Mouse (Mus musculus) midbrain, postnatal 0 days (tissue): ENCODE measurements at regions not wholly inside any gene's neighbourhood (a gene's known extent, or its start where the extent isn't known, plus 50 kb on each side); places are given as distances from the start of the nearest gene placed in this dataset.
"Not testable (repeated sequence)": the region's sequence is repeated elsewhere in the genome, so short reads cannot be mapped to it uniquely, and the experiment has no call there.

Experiments used
- ATAC-seq: fragments of 200-750 bp; cut with Nextera tagmentation; 2 replicates; pipeline ENCODE4 v1.8.0; 2017; ENCODE audit warnings: moderate number of reproducible peaks, mild to moderate bottlenecking, moderate TSS enrichment, moderate library complexity; ENCODE audit not compliant: low FRiP score
- DNase-seq: peaks from one replicate; pipeline ENCODE4 v3.0.0-alpha.2; 2015; ENCODE audit warnings: low spot score
- H3K27ac ChIP-seq: fragments of 300-500 bp; sonication (generic); 2 replicates; pipeline ENCODE4 v1.5.1; 2014; ENCODE audit warnings: low read depth, mild to moderate bottlenecking, low read length, mixed read lengths
- H3K27me3 ChIP-seq: fragments of 300-500 bp; sonication (generic); 2 replicates; pipeline ENCODE4 v1.6.1; 2014; ENCODE audit warnings: low read length, control low read depth, mixed read lengths; ENCODE audit not compliant: insufficient read depth
- H3K36me3 ChIP-seq: fragments of 300-500 bp; sonication (generic); 2 replicates; pipeline ENCODE4 v1.6.1; 2014; ENCODE audit warnings: low read length, control low read depth, mixed read lengths; ENCODE audit not compliant: insufficient read depth
- H3K4me1 ChIP-seq: fragments of 300-500 bp; sonication (generic); 2 replicates; pipeline ENCODE4 v1.6.1; 2014; ENCODE audit warnings: mild to moderate bottlenecking, control low read depth, antibody characterized with exemption, low read length, mixed read lengths; ENCODE audit not compliant: insufficient read depth
- H3K4me2 ChIP-seq: fragments of 300-500 bp; sonication (generic); 2 replicates; pipeline ENCODE4 v1.6.1; 2014; ENCODE audit warnings: low read depth, mild to moderate bottlenecking, low read length, mixed read lengths; ENCODE audit not compliant: poor library complexity, severe bottlenecking
- H3K4me3 ChIP-seq: fragments of 300-500 bp; sonication (generic); 2 replicates; pipeline ENCODE4 v1.5.1; 2014; ENCODE audit warnings: low read depth, mild to moderate bottlenecking, low read length, moderate library complexity
- H3K9ac ChIP-seq: fragments of 300-500 bp; sonication (generic); replicated peaks from 2 replicates; pipeline ENCODE4 v1.6.1; 2014; ENCODE audit warnings: mild to moderate bottlenecking, low read length, moderate library complexity, mixed read lengths; ENCODE audit not compliant: poor library complexity, severe bottlenecking
- H3K9me3 ChIP-seq: fragments of 300-500 bp; sonication (generic); 2 replicates; pipeline ENCODE4 v1.6.1; 2016; ENCODE audit warnings: low read length, control low read depth
- CTCF ChIP-seq: IDR thresholded peaks from 2 replicates; pipeline ENCODE4 v1.5.1; 2016; ENCODE audit warnings: antibody characterized with exemption, mild to moderate bottlenecking
- WGBS: fragments of 180-500 bp; shearing (Covaris S2); extraction: QIAGEN DNeasy Blood & Tissue Kit; methylation state at CpG from one replicate; pipeline ENCODE4 v1.1.7; 2014; 5-methylcytosine and 5-hydroxymethylcytosine counted together

GRCm38 (mm10) chr12:117327086-117327485, 189.2 kb upstream of the Rapgef5 start:
- DNase-seq, H3K4me1 ChIP-seq, H3K9ac ChIP-seq, H3K9me3 ChIP-seq, H3K36me3 ChIP-seq, H3K4me3 ChIP-seq, H3K4me2 ChIP-seq, H3K27ac ChIP-seq, H3K27me3 ChIP-seq: not testable (repeated sequence)
- TF ChIP-seq CTCF: peak; percentile 63
- WGBS: 33% methylated on average over 5 of the region's 5 CpGs
- ATAC-seq: peak; percentile 77

DNA sequence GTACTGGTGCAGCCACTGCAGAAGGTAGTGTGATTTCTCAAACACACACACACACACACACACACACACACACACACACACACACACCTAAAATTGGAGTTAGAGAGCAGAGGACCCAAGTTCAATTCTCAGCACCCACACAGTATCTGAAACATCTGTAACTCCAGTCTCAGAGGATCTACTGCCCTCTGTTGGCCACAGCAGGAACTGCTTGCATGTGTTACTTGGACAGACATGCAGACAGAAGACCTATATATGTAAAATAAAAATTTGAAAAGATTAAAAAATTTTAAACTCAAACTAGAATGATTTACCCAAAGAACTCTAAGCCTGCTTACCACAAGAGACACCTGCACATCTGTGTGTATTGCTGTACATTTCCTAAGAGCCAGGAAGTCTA, 185.9 kb upstream of the Rapgef5 start:
- Histone ChIP-seq H3K27me3 (no peaks in the 10 kb centered on the region), H3K4me3 (no peak overlapping the region), H3K27ac (no peak overlapping the region), H3K9ac (no peak overlapping the region), H3K36me3 (no peaks in the 10 kb centered on the region), H3K4me1 (no peaks in the 10 kb centered on the region), H3K4me2 (no peak overlapping the region), H3K9me3 (no peaks in the 10 kb centered on the region)
- no peak for ATAC-seq
- peak; percentile 53 for TF ChIP-seq CTCF
- DNase-seq: no peak

DNA sequence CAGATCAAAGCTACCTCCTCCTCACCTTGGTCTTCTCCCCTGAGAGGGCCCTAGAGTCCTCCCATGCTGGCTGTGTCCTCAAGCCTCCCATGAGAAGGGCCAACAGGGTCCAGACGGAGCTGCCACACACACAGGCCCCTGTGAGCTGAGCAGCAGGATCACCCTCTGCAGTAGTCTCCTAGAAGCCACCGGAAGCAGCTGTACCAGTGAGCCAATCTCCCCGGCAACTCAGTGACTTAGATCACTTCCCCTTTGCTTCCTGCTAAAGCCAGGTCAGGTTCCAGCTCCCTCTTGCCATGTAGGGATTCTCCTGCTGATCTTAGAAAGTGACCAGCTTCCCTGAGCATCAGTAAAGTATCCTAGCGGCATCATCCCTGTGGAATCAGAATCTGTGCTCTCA, 179.4 kb upstream of the Rapgef5 start:
- ATAC-seq (no peak), DNase-seq (no peak)
- Histone ChIP-seq H3K36me3 (no peaks in the 10 kb centered on the region), H3K4me3 (no peak overlapping the region), H3K27ac (no peak overlapping the region), H3K4me1 (peaks cover 7% of the 10 kb centered on the region), H3K27me3 (no peaks in the 10 kb centered on the region), H3K4me2 (no peak overlapping the region), H3K9ac (no peak overlapping the region), H3K9me3 (no peaks in the 10 kb centered on the region)
- 51% methylated on average over 4 of the region's 4 CpGs for WGBS
- no peak for TF ChIP-seq CTCF

DNA sequence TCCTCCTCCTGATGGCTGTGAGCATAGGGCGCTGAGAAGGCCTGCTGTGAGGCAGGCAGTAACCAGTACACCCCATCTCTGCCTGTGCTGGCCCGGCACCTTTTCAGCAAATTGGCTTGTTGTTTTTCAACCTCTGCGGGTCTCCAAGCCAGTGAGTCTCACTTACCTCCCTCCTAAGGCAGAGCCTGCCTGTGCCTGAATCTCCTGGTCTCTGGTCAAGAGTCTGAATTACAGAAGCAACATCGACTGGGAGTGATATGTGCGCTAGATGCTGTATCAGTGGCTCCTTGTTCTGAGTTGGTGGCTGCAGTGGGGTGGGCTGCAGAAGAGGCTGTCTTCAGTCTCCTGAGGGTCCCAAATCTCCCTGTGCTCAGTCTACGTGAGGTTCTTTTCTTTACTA, 174.0 kb upstream of the Rapgef5 start:
- 34% methylated on average over 6 of the region's 6 CpGs for WGBS
- Histone ChIP-seq H3K9ac (no peak overlapping the region), H3K27me3 (no peaks in the 10 kb centered on the region), H3K9me3 (no peaks in the 10 kb centered on the region), H3K4me2 (no peak overlapping the region), H3K4me1 (peaks cover 26% of the 10 kb centered on the region), H3K27ac (peak overlapping the region; percentile 52; the same call in 1 of the 2 replicates), H3K36me3 (no peaks in the 10 kb centered on the region), H3K4me3 (no peak overlapping the region)
- ATAC-seq (no peak), DNase-seq (no peak)
- TF ChIP-seq CTCF: no peak

- H3K27me3 ChIP-seq: no peaks in the 10 kb centered on the region
- no peak overlapping the region for H3K9ac ChIP-seq
- no peaks in the 10 kb centered on the region for H3K36me3 ChIP-seq
- no peaks in the 10 kb centered on the region for H3K9me3 ChIP-seq
- ATAC-seq: no peak
- no peak for TF ChIP-seq CTCF
- DNase-seq: no peak
- peak overlapping the region; percentile 52 for H3K27ac ChIP-seq
- peaks cover 25% of the 10 kb centered on the region for H3K4me1 ChIP-seq
- H3K4me2 ChIP-seq: no peak overlapping the region
- H3K4me3 ChIP-seq: no peak overlapping the region
- WGBS: 78% methylated on average over 3 of the region's 3 CpGs
These were observed 173.2 kb upstream of the Rapgef5 start for GRCm38 (mm10) chr12:117343121-117343520.

- H3K4me2 ChIP-seq, H3K4me3 ChIP-seq, H3K27me3 ChIP-seq, H3K36me3 ChIP-seq, DNase-seq, ATAC-seq, H3K9me3 ChIP-seq, H3K9ac ChIP-seq: not testable (repeated sequence)
- H3K4me1 ChIP-seq: peaks cover 25% of the 10 kb centered on the region
- peak overlapping the region; percentile 52; the same call in 1 of the 2 replicates for H3K27ac ChIP-seq
- 47% methylated on average over 5 of the region's 5 CpGs for WGBS
These were observed 172.7 kb upstream of the Rapgef5 start for GRCm38 (mm10) chr12:117343605-117344004.
